Mouse (Mus musculus): ENCODE measurements around the gene Zc3h12d.
A peak's percentile ranks its signal among the peaks of the same experiment; 100 is the strongest.

Gene Zc3h12d

GRCm38 (mm10) chr10:7832171-7832676 lies at the start of gene Zc3h12d:
TSS of gene Zc3h12d (plus strand) at chr10:7832470.
- peak; percentile 54 for DNase-seq (ENCODE audit: low read depth, low spot score)

- no peak for DNase-seq (ENCODE audit: low read depth, low spot score)
These were observed 45.0 kb upstream of the Zc3h12d start for GRCm38 (mm10) chr10:7787319-7787718.

- no peak for DNase-seq (ENCODE audit: low read depth, low spot score)
These were observed 40.0 kb upstream of the Zc3h12d start for GRCm38 (mm10) chr10:7792254-7792750.

- DNase-seq (ENCODE audit: low read depth, low spot score): peak; percentile 93
These were observed 39.4 kb upstream of the Zc3h12d start, which contains the start of the genes Ginm1 and Ppil4 for GRCm38 (mm10) chr10:7792751-7793385. TSS of gene Ginm1 (minus strand) at chr10:7792824. TSS of gene Ppil4 (plus strand) at chr10:7792891.

- no peak for DNase-seq (ENCODE audit: low read depth, low spot score)
These were observed 31.0 kb upstream of the Zc3h12d start for GRCm38 (mm10) chr10:7801258-7801657.

- DNase-seq (ENCODE audit: low read depth, low spot score): no peak
These were observed 29.6 kb upstream of the Zc3h12d start for GRCm38 (mm10) chr10:7802519-7803140.

- peak; percentile 74 for DNase-seq (ENCODE audit: low read depth, low spot score)
These were observed 22.3 kb upstream of the Zc3h12d start for GRCm38 (mm10) chr10:7809937-7810336.

- no peak for DNase-seq (ENCODE audit: low read depth, low spot score)
These were observed 15.8 kb upstream of the Zc3h12d start for GRCm38 (mm10) chr10:7816476-7816875.

- no peak for DNase-seq (ENCODE audit: low read depth, low spot score)
These were observed 13.6 kb upstream of the Zc3h12d start for GRCm38 (mm10) chr10:7818676-7819075.

GRCm38 (mm10) chr10:7819156-7819555 lies 13.1 kb upstream of the Zc3h12d start:
- DNase-seq (ENCODE audit: low read depth, low spot score): no peak

- DNase-seq (ENCODE audit: low read depth, low spot score): no peak
These were observed 12.7 kb upstream of the Zc3h12d start for GRCm38 (mm10) chr10:7819603-7820002.

- no peak for DNase-seq (ENCODE audit: low read depth, low spot score)
These were observed 12.1 kb upstream of the Zc3h12d start for GRCm38 (mm10) chr10:7820171-7820570.

- DNase-seq (ENCODE audit: low read depth, low spot score): no peak
These were observed 10.3 kb upstream of the Zc3h12d start for GRCm38 (mm10) chr10:7821981-7822380.

- DNase-seq (ENCODE audit: low read depth, low spot score): no peak
These were observed 7.5 kb upstream of the Zc3h12d start for GRCm38 (mm10) chr10:7824663-7825280.

- no peak for DNase-seq (ENCODE audit: low read depth, low spot score)
These were observed 7.0 kb upstream of the Zc3h12d start for GRCm38 (mm10) chr10:7825281-7825665.

- no peak for DNase-seq (ENCODE audit: low read depth, low spot score)
These were observed 6.2 kb upstream of the Zc3h12d start for GRCm38 (mm10) chr10:7826106-7826505.

GRCm38 (mm10) chr10:7833377-7834165 lies 1.3 kb downstream of the Zc3h12d start:
- DNase-seq (ENCODE audit: low read depth, low spot score): no peak

GRCm38 (mm10) chr10:7834671-7835225 lies 2.5 kb downstream of the Zc3h12d start:
- no peak for DNase-seq (ENCODE audit: low read depth, low spot score)

- no peak for DNase-seq (ENCODE audit: low read depth, low spot score)
These were observed 4.6 kb downstream of the Zc3h12d start for GRCm38 (mm10) chr10:7836902-7837301.

GRCm38 (mm10) chr10:7837446-7837845 lies 5.2 kb downstream of the Zc3h12d start:
- DNase-seq (ENCODE audit: low read depth, low spot score): no peak

- no peak for DNase-seq (ENCODE audit: low read depth, low spot score)
These were observed 5.8 kb downstream of the Zc3h12d start for GRCm38 (mm10) chr10:7838036-7838435.
